Mouse (Mus musculus) left cerebral cortex, adult 2 months (tissue): ENCODE results near the gene Irgm2. TPM values are rescaled to one million over a fixed set of nuclear protein-coding genes. Genes with fewer than 3 reads are reported as not detected.
"Not testable (repeated sequence)": the region's sequence is repeated elsewhere in the genome, so short reads cannot be mapped to it uniquely, and the experiment has no call there.

ENCODE experiments used
- DNase-seq, 2 experiments: peaks; one replicate each; pipeline ENCODE4 v3.0.0; 2021 to 2022; ENCODE audit warnings: low spot score in 2 of 2, mixed read lengths in 1 of 2; ENCODE audit errors: extremely low spot score in 1 of 2
- H3K27ac ChIP-seq: fragments of 200-600 bp; 2 replicates; pipeline ENCODE4 v1.8.1; 2022
- H3K4me3 ChIP-seq: fragments of 200-600 bp; 2 replicates; pipeline ENCODE4 v1.8.1; 2022
- CTCF ChIP-seq: fragments of 200-600 bp; IDR thresholded peaks from 2 replicates; pipeline ENCODE4 v1.8.1; 2022; ENCODE audit warnings: antibody characterized with exemption, mild to moderate bottlenecking, moderate library complexity
- intact Hi-C: fragments of 180-260 bp; cut with DNase I; formaldehyde crosslinking; loops from one replicate; pipeline ENCODE4 v1.15.1; 2025
- long read RNA-seq, 2 experiments: library from polyadenylated mRNA; stranded (forward); transcript quantifications; one replicate each; pipeline ENCODE4 v2.0.0; 2021; ENCODE audit warnings: borderline mapping rate in 2 of 2
- total RNA-seq, 2 experiments: library from RNA; stranded (reverse); gene quantifications; 2 replicates each; pipeline ENCODE4 v1.2.3; 2021

Gene Irgm2
- total RNA-seq, result 1 to 10 TPM; 2.2 to 2.8 TPM
- long read RNA-seq, experiment 1, partial matches to known transcripts, result 0 of 5 reads
- long read RNA-seq, experiment 1, other reads (novel, unspliced or antisense), result 3 of 5 reads
- long read RNA-seq, experiment 2, partial matches to known transcripts, result 0 of 2 reads
- long read RNA-seq, experiment 2, other reads (novel, unspliced or antisense), result 1 of 2 reads

- intact Hi-C loops, result loop anchor here (5.0 kb wide), 1 partner anchor 103 kb away; no protein-coding TSS in a partner anchor
- Histone ChIP-seq H3K27ac (peak within 1 kb of the TSS; percentile 87), H3K4me3 (peak within 1 kb of the TSS; percentile 82)
- DNase-seq, result peak; percentile 30 to 46
These were observed at the start of gene Irgm2, which contains the start of gene Igtp for GRCm38 (mm10) chr11:58199229-58200037. TSS of gene Irgm2 (plus strand) at chr11:58199618. TSS of gene Igtp (plus strand) at chr11:58199556.

- no peak overlapping the region for H3K27ac ChIP-seq
- DNase-seq, result no peak
- no peak for TF ChIP-seq CTCF
- no peak overlapping the region for H3K4me3 ChIP-seq
- intact Hi-C loops, result no loop called here
These were observed 44.0 kb upstream of the Irgm2 start for GRCm38 (mm10) chr11:58155458-58155857.

- Histone ChIP-seq H3K4me3 (no peak overlapping the region), H3K27ac (no peak overlapping the region)
- intact Hi-C loops, result no loop called here
- no peak for TF ChIP-seq CTCF
- no peak for DNase-seq
These were observed 42.5 kb upstream of the Irgm2 start for GRCm38 (mm10) chr11:58156871-58157270.

- intact Hi-C loops, result no loop called here
- TF ChIP-seq CTCF, result peak; percentile 31
These were observed 34.3 kb upstream of the Irgm2 start for GRCm38 (mm10) chr11:58165072-58165471.

GRCm38 (mm10) chr11:58167822-58168166 is 31.6 kb upstream of the Irgm2 start:
- TF ChIP-seq CTCF, result no peak
- Histone ChIP-seq H3K27ac (peak overlapping the region; percentile 45), H3K4me3 (peak overlapping the region; percentile 98)
- intact Hi-C loops, result no loop called here
- no peak for DNase-seq

More at GRCm38 (mm10) chr11:58165072-58165471, 34.3 kb upstream of the Irgm2 start:
- Histone ChIP-seq H3K27ac (no peak overlapping the region), H3K4me3 (no peak overlapping the region)
- no peak for DNase-seq

- intact Hi-C loops, result no loop called here
- H3K4me3 ChIP-seq, result peak within 1 kb of the TSS; percentile 98
- DNase-seq, result peak; percentile 86 to 87
- TF ChIP-seq CTCF, result no peak; the same call in 1 of the 2 replicates
- peak within 1 kb of the TSS; percentile 45 for H3K27ac ChIP-seq
These were observed 31.1 kb upstream of the Irgm2 start, which contains the start of gene Gemin5 for GRCm38 (mm10) chr11:58168167-58168915. TSS of gene Gemin5 (minus strand) at chr11:58168539.

GRCm38 (mm10) chr11:58169666-58170065 is 29.8 kb upstream of the Irgm2 start:
- no peak overlapping the region for H3K4me3 ChIP-seq
- no peak for DNase-seq
- no peak for TF ChIP-seq CTCF
- H3K27ac ChIP-seq, result no peak overlapping the region
- intact Hi-C loops, result no loop called here

- peak within 1 kb of the TSS; percentile 58 for H3K4me3 ChIP-seq
- DNase-seq, result peak; percentile 95 to 96
- no peak for TF ChIP-seq CTCF
- intact Hi-C loops, result no loop called here
- peak within 1 kb of the TSS; percentile 63 for H3K27ac ChIP-seq
These were observed 27.8 kb upstream of the Irgm2 start, which contains the start of gene Mrpl22 for GRCm38 (mm10) chr11:58171459-58172091. TSS of gene Mrpl22 (plus strand) at chr11:58171661.

GRCm38 (mm10) chr11:58179563-58179962 is 19.9 kb upstream of the Irgm2 start:
- Histone ChIP-seq H3K27ac (no peak overlapping the region), H3K4me3 (no peak overlapping the region)
- peak; percentile 75 for TF ChIP-seq CTCF
- intact Hi-C loops, result loop anchor here (1.0 to 2.0 kb wide), 3 partner anchors 46 to 319 kb away; no protein-coding TSS in a partner anchor
- peak; percentile 72 to 78 for DNase-seq

GRCm38 (mm10) chr11:58179986-58180385 is 19.4 kb upstream of the Irgm2 start:
- DNase-seq, H3K27ac ChIP-seq, H3K4me3 ChIP-seq: not testable (repeated sequence)
- intact Hi-C loops, result loop anchor here (1.0 to 2.0 kb wide), 3 partner anchors 45 to 319 kb away; no protein-coding TSS in a partner anchor

GRCm38 (mm10) chr11:58180756-58181155 is 18.7 kb upstream of the Irgm2 start:
- no peak for DNase-seq
- TF ChIP-seq CTCF, result no peak
- Histone ChIP-seq H3K4me3 (no peak overlapping the region), H3K27ac (peak overlapping the region; percentile 32; the same call in 1 of the 2 replicates)
- intact Hi-C loops, result no loop called here
